Mouse (Mus musculus) monocyte, adult 5-6 weeks (primary cell): ENCODE measurements around the gene Catsperd. TPM values are rescaled to one million over a fixed set of nuclear protein-coding genes. Genes with fewer than 3 reads are reported as not detected.

Experiments used
- ATAC-seq: fragments of 153-309, 156-312 bp; replicated peaks from 2 replicates; pipeline ENCODE4 v1.8.0; 2017; ENCODE audit warnings: mild to moderate bottlenecking; ENCODE audit not compliant: low TSS enrichment, insufficient number of reproducible peaks, severe bottlenecking, poor library complexity, low FRiP score
- total RNA-seq: library from RNA; stranded (forward); fragments of 200-1000, 200-491, 200-594 nt; gene quantifications from 3 replicates; pipeline ENCODE4 v1.2.3, GENCODE M21; 2017

The Catsperd gene
- total RNA-seq, 1 experiment from 2014 or later, result 0.38 TPM

GRCm38 (mm10) chr17:56693395-56693794 is 65.5 kb downstream of the Catsperd start:
- no peak for ATAC-seq

- ATAC-seq, result no peak
Measured at GRCm38 (mm10) chr17:56693851-56694310, 65.9 kb downstream of the Catsperd start.

GRCm38 (mm10) chr17:56700451-56700850 is 72.5 kb downstream of the Catsperd start:
- no peak for ATAC-seq

GRCm38 (mm10) chr17:56703038-56703437 is 75.1 kb downstream of the Catsperd start:
- no peak for ATAC-seq

- no peak for ATAC-seq
Measured at GRCm38 (mm10) chr17:56706515-56706914, 78.6 kb downstream of the Catsperd start.

- no peak for ATAC-seq
Measured at GRCm38 (mm10) chr17:56708692-56709091, 80.7 kb downstream of the Catsperd start.

GRCm38 (mm10) chr17:56709708-56710107 is 81.8 kb downstream of the Catsperd start:
- ATAC-seq, result no peak

Other genes with a start within 250 kb of the Catsperd start
- 15.5 to 40.8 TPM (median 16.3 TPM) in 3 replicates for gene Ptprs, start 151.7 kb upstream of the Catsperd start, total RNA-seq
- gene Znrf4, start 115.7 kb upstream of the Catsperd start, total RNA-seq, result not detected in 3 replicates
- 1.2 to 2.0 TPM (median 1.4 TPM) in 3 replicates for gene Gm20219, start 73.8 kb upstream of the Catsperd start, total RNA-seq
- gene Safb2, start 43.6 kb upstream of the Catsperd start, total RNA-seq, result 191 to 318 TPM (median 246 TPM) in 3 replicates
- gene Safb, start 43.3 kb upstream of the Catsperd start, total RNA-seq, result 126 to 218 TPM (median 173 TPM) in 3 replicates
- gene 2410015M20Rik, start 18.4 kb upstream of the Catsperd start, total RNA-seq, result 37.8 to 85.8 TPM (median 43.7 TPM) in 3 replicates
- 1,204 to 1,236 TPM (median 1,232 TPM) in 3 replicates for gene Rpl36, start 14.7 kb upstream of the Catsperd start, total RNA-seq
- gene Lonp1, start 1.3 kb upstream of the Catsperd start, total RNA-seq, result 33.2 to 46.1 TPM (median 34.8 TPM) in 3 replicates
- gene Ranbp3, start 45.2 kb downstream of the Catsperd start, total RNA-seq, result 55.6 to 66.4 TPM (median 62.1 TPM) in 3 replicates
- 66.7 to 91.2 TPM (median 74.2 TPM) in 3 replicates for gene Ndufa11, start 89.6 kb downstream of the Catsperd start, total RNA-seq
- 5.0 to 6.0 TPM (median 5.0 TPM) in 3 replicates for gene Vmac, start 89.9 kb downstream of the Catsperd start, total RNA-seq
- not detected in 3 replicates for gene Nrtn, start 129.4 kb downstream of the Catsperd start, total RNA-seq
- 15.0 to 22.2 TPM (median 19.2 TPM) in 3 replicates for gene Dus3l, start 136.6 kb downstream of the Catsperd start, total RNA-seq
- 0.29 to 0.49 TPM in 2 of 3 replicates, not detected in the other for gene Prr22, start 142.1 kb downstream of the Catsperd start, total RNA-seq
- gene Rfx2, start 202.9 kb downstream of the Catsperd start, total RNA-seq, result 4.7 to 8.2 TPM (median 6.6 TPM) in 3 replicates
- not detected in 3 replicates for gene Acsbg2, start 246.3 kb downstream of the Catsperd start, total RNA-seq
- gene 1700061G19Rik, start 247.3 kb downstream of the Catsperd start, total RNA-seq, result not detected in 3 replicates